Mouse (Mus musculus): ENCODE measurements around the gene Gstt3.
"Not testable (repeated sequence)": the region's sequence is repeated elsewhere in the genome, so short reads cannot be mapped to it uniquely, and the experiment has no call there.

Gene Gstt3

DNA sequence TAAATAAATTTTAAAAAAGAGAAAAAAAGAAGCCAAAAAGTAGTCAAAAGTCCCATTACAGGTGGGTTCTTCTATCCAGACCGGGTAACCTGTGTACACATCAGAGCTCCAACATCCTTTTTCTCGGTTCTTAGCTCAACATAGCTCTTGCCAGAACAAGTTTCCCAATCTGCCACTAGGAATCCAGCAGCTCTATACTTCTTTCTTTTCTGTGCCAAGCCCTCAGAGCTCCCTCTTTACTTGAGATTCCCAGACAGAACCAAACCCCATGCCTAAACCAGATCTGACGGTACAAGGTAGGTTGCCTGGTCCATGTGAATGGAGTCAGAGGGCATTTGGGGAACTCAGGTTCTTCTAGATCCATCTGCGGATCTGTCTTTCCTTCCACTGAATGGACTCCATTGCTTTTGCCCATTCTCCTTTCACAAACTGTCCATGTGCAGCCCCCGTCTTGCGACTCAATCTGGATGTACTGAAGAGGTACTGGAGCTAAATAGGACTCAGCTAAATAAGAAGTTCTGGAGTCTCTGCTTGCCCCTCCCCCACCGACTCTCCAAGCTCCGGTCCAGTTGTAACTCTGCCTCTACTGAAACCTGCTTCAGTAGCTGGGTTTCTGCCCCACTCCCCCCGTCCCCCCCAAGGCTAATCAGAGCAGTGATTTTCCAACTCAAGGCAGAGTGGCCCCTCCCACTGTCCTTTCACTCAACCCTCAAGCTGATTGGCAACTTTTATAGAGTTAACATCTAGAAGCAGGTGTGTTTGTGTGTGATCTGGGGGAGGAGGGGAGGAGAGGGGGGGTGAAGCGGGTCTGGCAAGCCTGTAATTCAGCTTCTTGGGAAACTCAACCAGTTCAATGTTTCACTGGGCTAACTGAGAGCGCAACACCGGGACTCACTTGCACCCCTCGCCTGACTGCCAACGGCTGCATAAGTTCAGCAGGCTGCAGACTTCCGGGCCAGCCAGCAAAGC, 1.7 kb downstream of the Gstt3 start:
- DNase-seq = peak; percentile 45

DNA sequence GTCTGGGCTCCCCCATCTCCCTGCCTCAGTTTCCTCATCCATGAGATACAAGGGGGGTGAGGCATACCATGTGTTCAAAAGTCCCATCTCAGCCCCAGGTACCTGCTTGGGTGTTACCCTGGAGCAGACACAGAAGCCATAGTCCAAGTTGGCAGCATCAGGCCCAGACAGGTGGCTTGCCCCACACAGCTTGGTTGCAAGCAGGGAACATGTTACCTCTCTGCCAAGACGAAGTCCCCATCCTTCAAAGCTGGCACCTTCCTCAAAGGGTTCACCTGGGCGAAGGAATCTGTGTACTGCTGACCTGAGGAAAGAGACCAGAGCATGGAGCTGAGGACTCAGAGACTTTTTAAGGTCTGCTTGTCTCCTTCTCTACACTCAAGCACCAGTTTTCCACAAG, 3.3 kb downstream of the Gstt3 start:
- DNase-seq = no peak

DNA sequence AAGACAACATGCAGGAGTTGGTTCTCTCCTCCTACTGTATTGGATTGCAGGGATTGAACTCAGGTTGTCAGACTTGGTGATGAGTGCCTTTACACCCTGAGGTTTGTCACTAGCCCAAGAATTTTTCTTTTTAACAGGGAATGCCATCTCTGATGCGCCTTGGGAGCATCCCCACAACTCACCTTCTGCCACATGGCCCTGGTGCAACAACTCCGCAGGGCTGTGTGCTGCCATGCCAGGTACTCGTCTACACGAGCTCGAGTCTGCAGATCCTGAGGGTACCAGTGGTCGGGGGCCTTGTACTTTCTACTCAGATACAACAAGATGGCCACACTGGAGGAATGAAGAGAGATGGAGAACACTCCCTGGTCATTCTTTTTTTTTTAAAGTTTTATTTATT, 4.7 kb downstream of the Gstt3 start:
- DNase-seq = no peak

DNA sequence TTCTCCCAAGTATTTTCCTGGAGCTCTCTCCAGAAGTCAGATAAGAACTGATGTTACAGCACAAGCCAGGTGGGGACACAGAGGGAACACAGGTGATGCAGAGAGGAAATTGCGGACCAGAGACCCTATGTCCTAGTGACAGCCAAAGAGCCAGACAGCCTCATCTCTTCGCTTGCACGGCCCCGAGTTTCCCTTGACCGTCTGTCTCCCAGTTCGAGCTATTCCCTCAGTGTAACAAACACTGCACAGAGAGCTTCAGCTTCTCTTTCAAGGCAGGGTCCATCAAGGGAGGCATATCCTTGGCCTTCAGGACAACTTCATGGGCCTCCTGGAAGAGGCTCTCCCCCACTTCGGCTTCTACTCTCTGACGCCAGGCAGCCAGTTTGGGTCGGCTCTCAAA, 6.6 kb downstream of the Gstt3 start:
- no peak for DNase-seq

DNA sequence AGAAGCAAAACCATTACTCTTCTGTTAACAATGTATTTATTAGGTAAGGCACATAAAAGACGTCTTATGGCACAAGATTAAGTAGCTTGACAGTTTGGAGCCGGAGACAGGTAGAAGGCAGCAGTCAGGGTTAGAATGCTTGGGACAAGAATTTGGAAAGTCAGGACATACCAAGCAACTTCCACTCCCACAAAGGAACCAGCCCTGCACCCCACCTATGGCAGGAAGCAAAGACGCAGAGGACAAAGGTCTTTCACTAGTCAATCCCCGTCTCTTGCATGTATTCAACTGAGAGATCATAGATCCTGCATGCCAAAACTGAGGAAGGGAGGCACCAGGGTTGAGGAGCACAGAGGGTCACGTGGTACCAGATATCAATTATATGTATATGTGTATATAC, 7.1 kb downstream of the Gstt3 start:
- no peak for DNase-seq

DNA sequence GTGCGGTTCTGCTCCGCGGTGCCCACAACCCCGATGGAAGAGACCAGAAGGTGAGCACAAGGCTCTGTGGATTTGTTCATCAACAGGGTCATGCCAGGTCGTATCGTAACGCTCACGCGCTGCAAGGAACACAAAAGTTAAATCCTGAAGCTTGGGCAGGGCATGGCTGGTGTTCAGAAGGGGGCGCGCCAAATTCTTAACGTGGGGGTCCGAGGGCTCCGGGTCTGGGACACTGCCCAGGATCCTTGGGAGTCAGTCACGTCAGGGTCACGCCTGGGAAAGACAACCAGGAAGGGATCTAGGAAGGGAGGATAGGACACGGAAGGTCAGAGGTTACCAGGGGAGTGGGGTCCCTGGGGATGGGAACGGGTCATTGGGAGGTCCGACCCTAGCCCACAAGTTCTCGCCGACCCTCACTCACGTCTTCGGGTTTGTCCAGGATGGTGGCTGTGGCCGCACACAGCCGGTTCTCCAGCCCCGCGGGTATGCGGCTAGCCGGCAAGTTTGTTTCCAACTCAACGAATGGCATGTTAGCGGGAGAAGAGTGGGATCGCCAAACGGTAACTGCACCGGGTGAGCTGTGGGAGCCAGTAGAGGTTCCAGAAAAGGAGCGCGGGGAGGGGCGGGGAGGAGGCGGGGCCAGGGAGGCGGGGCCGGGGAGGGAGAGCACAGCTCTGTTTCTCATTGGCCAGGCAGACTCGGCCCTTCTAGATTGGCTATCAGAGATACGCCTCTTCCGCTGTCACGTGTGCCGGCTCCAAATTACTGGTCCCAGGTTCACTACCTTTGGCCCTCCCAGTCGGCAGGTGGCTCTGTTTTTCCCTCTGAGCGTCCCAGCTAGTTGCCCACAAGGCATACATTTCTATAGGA, 8.2 kb downstream of the Gstt3 start, which contains the start of gene Ddt:
Gene Ddt, minus strand, starts transcription at position 620 of the 870 bp plus-strand sequence.
- DNase-seq = peak; percentile 89

DNA sequence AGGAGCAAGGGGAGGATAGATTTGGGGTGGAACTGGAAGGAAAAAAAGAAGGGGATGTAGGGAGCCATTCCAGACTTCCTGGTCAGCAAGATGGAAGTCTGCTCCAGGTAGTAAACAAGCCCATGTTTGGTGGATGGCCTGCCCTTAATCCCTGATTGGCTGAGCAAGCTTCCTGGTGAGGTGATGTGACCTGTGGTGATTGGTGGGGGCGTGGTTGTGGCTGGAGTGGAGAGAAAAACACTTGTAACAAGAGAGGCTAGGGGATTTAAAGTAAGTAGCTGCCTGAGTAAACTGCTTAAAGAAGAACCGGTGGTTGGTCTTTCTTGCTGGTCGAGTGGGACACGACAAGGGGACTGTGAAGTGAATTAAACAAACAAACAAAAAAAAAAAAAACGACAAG, 13.5 kb downstream of the Gstt3 start:
- DNase-seq = not testable (repeated sequence)

DNA sequence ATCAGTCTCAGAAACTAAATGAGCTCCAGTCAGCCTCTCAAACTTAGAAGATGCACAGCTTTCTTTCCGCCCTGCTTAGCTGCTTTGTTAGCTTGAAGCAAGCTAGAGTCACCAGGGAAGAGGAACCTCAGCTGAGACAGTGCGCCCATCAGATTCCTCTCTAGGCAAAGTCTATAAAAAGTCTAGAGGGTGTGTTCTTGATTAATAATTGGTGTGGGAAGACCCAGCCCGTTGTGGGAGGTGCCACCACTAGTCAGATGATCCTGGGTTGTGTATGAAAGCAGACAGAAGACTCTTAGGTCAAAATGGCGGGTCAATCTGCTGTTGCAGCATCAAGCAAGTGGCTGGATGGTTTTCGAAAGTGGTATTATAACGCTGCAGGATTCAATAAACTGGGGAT, 14.4 kb downstream of the Gstt3 start:
- DNase-seq = no peak

DNA sequence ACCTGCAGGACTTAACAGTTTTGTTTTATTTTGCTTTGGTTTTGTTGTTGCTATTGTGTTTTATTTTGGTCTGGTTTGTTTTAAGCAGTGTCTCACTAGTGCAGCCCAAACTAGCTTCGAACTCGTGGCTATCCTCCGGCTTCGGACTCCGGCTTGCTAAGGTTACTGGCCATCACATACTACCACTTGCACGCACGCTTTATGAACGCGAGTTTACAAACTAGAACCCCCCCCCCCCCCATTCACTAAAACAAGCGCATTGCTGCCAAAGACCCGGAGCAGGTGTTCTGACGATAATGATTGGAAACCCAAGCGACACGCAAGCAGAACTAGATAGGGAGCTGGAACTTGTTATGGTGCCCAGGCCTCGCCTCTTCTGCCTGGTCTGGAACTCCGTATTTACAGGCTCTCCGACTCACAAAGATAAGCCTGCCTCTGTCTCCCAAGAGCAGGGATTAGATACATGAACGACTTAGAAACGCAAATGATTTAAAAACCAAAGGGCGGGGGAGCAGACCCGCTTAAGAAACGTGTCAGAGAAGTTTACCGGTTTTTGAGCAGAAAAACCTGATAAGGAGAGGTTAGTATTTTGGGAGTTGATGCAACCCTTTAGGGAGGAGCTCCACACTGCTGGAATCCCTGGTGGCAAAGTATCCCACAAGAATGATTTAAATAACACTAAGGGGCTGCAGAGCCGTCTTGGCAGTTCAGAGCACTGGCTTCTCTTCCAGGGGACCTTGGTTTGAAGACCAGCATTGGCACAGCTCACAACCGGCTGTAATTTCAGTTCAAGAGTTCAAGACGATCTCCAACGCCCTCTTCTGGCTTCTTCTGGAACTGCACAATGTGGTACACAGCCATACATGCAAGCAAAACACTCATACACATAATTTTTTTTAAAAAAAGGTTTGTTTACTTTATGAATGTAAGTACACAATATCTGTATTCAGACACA, 16.4 kb downstream of the Gstt3 start:
- DNase-seq = peak; percentile 83

DNA sequence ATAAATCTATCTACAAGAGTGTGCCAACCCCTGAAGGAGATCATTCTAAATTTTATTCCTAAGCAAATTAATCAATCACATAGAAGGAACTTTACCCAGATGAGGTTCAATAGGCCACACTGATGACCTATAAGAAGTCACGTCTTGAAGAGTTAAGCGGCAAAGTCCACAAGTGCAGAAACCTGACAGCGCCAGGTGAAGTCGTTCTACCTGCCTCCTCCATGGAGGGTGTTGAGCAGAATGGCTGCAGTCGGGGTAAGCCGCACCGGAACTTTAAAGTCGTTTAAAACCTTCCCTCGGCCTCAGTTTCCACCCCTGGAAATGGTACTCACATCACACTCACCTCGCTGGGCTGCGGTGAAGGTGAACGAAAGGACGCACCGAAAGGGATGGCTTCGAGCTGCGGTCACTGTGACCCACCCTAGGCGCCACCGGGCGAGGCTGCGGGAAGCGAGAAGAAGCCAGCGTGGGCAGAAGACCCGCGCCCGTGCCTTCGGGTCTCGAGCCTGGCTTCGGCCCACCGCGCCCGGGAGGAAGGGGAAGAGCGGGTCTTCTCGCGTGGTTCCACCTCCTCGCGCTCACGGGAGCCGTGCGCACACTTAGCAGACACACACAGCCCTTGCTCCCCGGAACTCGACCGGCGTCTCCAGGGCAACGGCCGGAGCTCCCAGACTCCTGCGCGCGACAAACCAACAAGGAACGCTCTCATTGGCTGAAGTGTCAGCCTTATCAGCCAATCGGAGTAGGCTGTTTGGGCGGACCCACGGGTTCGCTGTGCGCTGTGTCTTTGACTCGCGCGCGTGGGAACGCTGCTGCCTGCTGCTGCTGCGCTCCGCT, 17.3 kb downstream of the Gstt3 start, which contains the start of gene Cabin1:
Gene Cabin1, minus strand, starts transcription at position 660 of the 837 bp plus-strand sequence.
- DNase-seq = peak; percentile 98

DNA sequence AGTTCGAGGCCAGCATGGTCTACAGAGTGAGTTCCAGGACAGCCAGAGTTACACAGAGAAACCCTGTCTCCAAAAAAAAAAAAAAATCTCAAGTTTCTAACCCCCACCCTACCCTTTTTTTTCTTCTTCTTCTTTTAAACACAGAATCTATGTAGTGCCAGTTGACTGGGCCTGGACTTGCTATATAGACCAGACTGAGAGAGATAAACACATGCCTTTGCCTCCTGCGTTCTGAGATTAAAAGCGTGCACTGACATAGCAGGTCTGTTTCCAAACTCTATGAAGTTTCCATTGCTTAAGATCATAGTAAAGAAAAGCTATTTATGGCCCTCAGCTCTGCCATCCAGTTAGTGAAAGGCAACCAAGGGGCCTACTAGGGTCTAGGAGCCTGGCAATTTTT, 18.8 kb downstream of the Gstt3 start:
- no peak for DNase-seq

DNA sequence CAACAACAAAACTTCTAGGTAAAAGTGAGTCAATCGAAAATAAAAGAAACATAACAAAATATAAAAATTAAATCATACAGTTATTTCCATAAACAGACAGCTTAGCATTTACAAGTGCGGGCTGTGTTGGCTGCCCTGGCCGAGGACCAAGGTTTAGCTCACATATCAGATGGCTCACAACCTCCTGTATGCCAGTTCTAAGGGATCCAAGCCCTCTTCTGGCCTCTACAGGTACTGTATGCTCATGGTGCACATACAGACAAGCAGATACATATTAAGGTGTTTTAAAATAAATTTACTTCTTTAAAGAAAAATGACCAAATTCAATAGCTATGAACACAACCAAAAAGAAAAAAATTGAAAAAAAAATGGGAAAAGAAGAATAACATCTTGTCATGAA, 20.9 kb downstream of the Gstt3 start:
- DNase-seq = no peak

DNA sequence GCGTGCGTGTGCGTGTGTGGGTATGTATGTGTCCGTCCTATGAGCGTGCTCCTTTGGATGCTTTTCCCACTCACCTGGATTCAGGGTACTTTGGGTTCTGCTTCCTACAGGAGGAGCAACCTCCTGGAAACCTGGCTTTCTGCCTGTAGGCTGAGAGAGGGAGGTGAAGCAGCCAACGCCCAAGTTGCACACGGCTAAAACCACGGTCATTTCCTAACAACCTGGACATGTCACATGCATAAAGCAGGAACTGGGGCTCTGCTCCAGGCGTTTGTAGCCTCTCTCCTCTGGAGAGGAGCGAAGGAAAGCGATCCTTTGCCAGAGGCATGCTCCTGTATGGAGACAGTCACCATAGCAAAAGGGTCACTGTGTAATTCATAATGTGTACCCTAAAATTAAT, 24.5 kb downstream of the Gstt3 start:
- no peak for DNase-seq

DNA sequence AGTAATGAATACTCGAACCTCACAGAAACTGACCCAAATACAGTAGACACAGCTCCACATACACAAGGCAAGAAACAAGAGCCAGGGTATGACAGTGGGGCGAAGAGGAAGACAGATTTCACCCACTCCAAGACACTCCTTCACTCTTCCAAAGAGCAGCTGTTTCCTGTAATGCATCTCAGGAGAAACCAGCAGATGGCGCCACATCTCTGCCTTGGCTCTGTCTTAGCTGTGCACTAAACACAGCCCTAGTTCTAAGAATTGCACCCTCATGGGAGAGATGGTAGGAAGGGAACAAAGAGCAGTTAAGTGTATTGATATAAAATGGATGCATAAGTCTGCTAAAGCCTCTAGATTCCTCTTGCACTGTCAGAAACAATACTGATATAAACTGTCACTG, 37.2 kb downstream of the Gstt3 start:
- peak; percentile 87 for DNase-seq

DNA sequence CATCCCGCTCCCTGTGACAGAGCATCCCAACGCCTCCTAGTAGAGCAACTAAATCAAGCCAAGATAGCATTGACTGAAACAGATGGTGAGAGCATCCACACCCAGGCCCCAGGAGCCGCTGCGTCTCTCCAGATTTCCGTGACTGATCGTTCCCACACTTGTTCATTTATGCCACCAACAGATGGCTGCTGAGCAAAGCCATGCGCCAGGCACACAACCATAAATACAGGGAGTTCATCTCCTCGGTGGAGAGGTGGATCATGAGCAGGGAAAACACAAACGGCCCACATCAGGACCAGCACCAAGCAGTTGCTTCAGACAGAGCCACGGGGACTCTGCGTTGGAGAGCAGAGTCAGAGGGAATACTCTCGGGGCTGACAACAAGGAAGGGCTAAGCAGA, 37.8 kb downstream of the Gstt3 start:
- DNase-seq = no peak

DNA sequence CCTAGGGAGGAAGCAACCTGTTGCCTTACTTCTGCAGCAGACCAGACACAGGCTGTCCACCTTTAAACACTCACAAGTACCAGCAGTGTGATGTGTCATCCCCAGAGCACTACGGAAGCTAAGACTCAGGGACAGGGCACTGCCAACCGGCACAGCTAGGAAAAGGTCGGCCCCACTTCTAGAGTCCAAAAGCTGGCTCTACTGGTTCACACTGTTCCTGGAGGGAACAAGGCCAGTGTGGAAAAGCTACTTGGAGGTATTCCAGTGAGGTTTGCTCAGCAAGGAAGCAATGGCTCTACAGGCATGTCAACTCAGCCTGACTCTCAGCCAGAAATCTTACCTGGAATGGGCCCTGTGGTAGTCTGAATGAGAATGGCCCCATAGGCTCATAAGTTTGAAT, 40.3 kb downstream of the Gstt3 start:
- no peak for DNase-seq

DNA sequence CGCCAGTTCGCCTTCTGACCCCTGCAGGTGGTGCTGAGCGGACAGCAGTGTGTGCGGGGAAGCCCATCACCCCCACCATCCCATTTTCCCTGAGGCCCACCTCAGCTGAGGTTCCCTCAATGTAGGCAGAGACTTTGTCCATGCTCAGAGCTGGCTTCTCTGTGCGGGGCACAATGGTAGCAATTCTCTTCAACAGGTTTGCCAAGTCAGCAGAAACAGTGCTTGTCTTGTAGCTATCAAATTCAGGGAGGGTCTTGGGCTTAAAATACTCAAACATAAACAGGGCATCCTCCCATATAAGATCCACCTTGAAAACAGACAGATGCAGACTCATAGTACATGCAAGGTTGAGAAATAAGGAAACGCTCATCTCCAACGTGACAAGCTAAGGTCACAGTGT, 55.8 kb downstream of the Gstt3 start:
- DNase-seq = no peak

All from lung, postnatal 10 days (tissue).